Mouse (Mus musculus) brain, embryonic 14.5 days (tissue): Measurements from ENCODE around the gene Fam114a1. TPM values are rescaled to one million over a fixed set of nuclear protein-coding genes. Genes with fewer than 3 reads are reported as not detected.
A peak's percentile ranks its signal among the peaks of the same experiment; 100 is the strongest.

Experiments used
- DNase-seq: peaks from one replicate; pipeline ENCODE4 v3.0.0-alpha.2; 2011; ENCODE audit warnings: low read depth
- CTCF ChIP-seq: fragments of 200-500 bp; IDR thresholded peaks from 2 replicates; pipeline ENCODE4 v1.5.1; 2012; ENCODE audit warnings: inconsistent platforms, mild to moderate bottlenecking, moderate library complexity, borderline replicate concordance; ENCODE audit not compliant: insufficient read depth, insufficient read length; ENCODE audit errors: extremely low read depth
- POLR2A ChIP-seq: fragments of 200-500 bp; IDR thresholded peaks from 2 replicates; pipeline ENCODE4 v1.6.1; 2012; ENCODE audit warnings: mild to moderate bottlenecking, inconsistent platforms, borderline replicate concordance; ENCODE audit not compliant: poor library complexity, insufficient read depth, insufficient read length, severe bottlenecking; ENCODE audit errors: extremely low read depth
- polyA plus RNA-seq: library from polyadenylated mRNA; depleted of rRNA; stranded (reverse); fragments of >200 nt; gene quantifications from 2 replicates; pipeline ENCODE4 v1.2.3, GENCODE M21; 2012; rRNA removed

The Fam114a1 gene
- polyA plus RNA-seq: 6.9 and 9.1 TPM in 2 replicates

- DNase-seq: peak; percentile 58
- TF ChIP-seq POLR2A (no peak), CTCF (no peak)
Measured at GRCm38 (mm10) chr5:64969861-64970771, at the start of gene Fam114a1. Gene Fam114a1 (plus strand): TSS chr5:64970071.

GRCm38 (mm10) chr5:64922891-64923381 lies 46.9 kb upstream of the Fam114a1 start:
- TF ChIP-seq POLR2A (no peak), CTCF (no peak)
- no peak for DNase-seq

GRCm38 (mm10) chr5:64932215-64932614 lies 37.7 kb upstream of the Fam114a1 start:
- no peak for DNase-seq
- TF ChIP-seq CTCF (no peak), POLR2A (no peak)

GRCm38 (mm10) chr5:64932775-64933174 lies 37.1 kb upstream of the Fam114a1 start:
- TF ChIP-seq POLR2A (no peak), CTCF (no peak)
- no peak for DNase-seq

GRCm38 (mm10) chr5:64951486-64951885 lies 18.4 kb upstream of the Fam114a1 start:
- TF ChIP-seq POLR2A (no peak), CTCF (no peak)
- DNase-seq: peak; percentile 18

- DNase-seq: no peak
- no peak for TF ChIP-seq POLR2A
- TF ChIP-seq CTCF: no peak
Measured at GRCm38 (mm10) chr5:64954931-64955330, 14.9 kb upstream of the Fam114a1 start.

- no peak for DNase-seq
- no peak for TF ChIP-seq CTCF
- TF ChIP-seq POLR2A: no peak
Measured at GRCm38 (mm10) chr5:64958991-64959842, 10.7 kb upstream of the Fam114a1 start.

- no peak for TF ChIP-seq POLR2A
- no peak for TF ChIP-seq CTCF
- DNase-seq: no peak
Measured at GRCm38 (mm10) chr5:64959843-64960230, 10.0 kb upstream of the Fam114a1 start, which contains the start of gene Tlr6. Gene Tlr6 (minus strand): TSS chr5:64960097.

- DNase-seq: no peak
- TF ChIP-seq CTCF (no peak), POLR2A (no peak)
Measured at GRCm38 (mm10) chr5:64960857-64961391, 8.9 kb upstream of the Fam114a1 start.

- DNase-seq: no peak
- TF ChIP-seq CTCF: no peak
- no peak for TF ChIP-seq POLR2A
Measured at GRCm38 (mm10) chr5:64963271-64963670, 6.6 kb upstream of the Fam114a1 start.

- DNase-seq: no peak
Measured at GRCm38 (mm10) chr5:64963735-64964134, 6.1 kb upstream of the Fam114a1 start.

More at GRCm38 (mm10) chr5:64963735-64964134, 6.1 kb upstream of the Fam114a1 start:
- TF ChIP-seq CTCF: no peak
- no peak for TF ChIP-seq POLR2A
